Mouse (Mus musculus) hindbrain, postnatal 0 days (tissue): Measurements from ENCODE around the gene Capn9. TPM values are rescaled to one million over a fixed set of nuclear protein-coding genes. Genes with fewer than 3 reads are reported as not detected.

ENCODE experiments used
- ATAC-seq: fragments of 200-750 bp; cut with Nextera tagmentation; 2 replicates; pipeline ENCODE4 v1.8.0; 2017; ENCODE audit warnings: mild to moderate bottlenecking, moderate TSS enrichment, moderate library complexity
- DNase-seq: peaks from one replicate; pipeline ENCODE4 v3.0.0-alpha.2; 2015; ENCODE audit warnings: low spot score
- H3K27ac ChIP-seq: fragments of 300-500 bp; sonication (generic); 2 replicates; pipeline ENCODE4 v1.5.1; 2014; ENCODE audit warnings: mild to moderate bottlenecking
- H3K27me3 ChIP-seq: fragments of 300-500 bp; sonication (generic); 2 replicates; pipeline ENCODE4 v1.6.1; 2014; ENCODE audit warnings: low read length, mixed read lengths; ENCODE audit not compliant: insufficient read depth
- H3K36me3 ChIP-seq: fragments of 300-500 bp; sonication (generic); 2 replicates; pipeline ENCODE4 v1.6.1; 2014; ENCODE audit warnings: low read length, mixed read lengths; ENCODE audit not compliant: insufficient read depth
- H3K4me1 ChIP-seq: fragments of 300-500 bp; sonication (generic); 2 replicates; pipeline ENCODE4 v1.6.1; 2014; ENCODE audit warnings: antibody characterized with exemption, low read length, mixed read lengths; ENCODE audit not compliant: insufficient read depth
- H3K4me2 ChIP-seq: fragments of 300-500 bp; sonication (generic); 2 replicates; pipeline ENCODE4 v1.6.1; 2014; ENCODE audit warnings: low read depth, mild to moderate bottlenecking, low read length, moderate library complexity, mixed read lengths
- H3K4me3 ChIP-seq: fragments of 300-500 bp; sonication (generic); 2 replicates; pipeline ENCODE4 v1.5.1; 2014; ENCODE audit warnings: low read length
- H3K9ac ChIP-seq: fragments of 300-500 bp; sonication (generic); replicated peaks from 2 replicates; pipeline ENCODE4 v1.6.1; 2014; ENCODE audit warnings: mild to moderate bottlenecking, low read length, moderate library complexity, mixed read lengths
- H3K9me3 ChIP-seq: fragments of 300-500 bp; sonication (generic); 2 replicates; pipeline ENCODE4 v1.6.1; 2016; ENCODE audit warnings: low read length, mixed read lengths
- CTCF ChIP-seq: IDR thresholded peaks from 2 replicates; pipeline ENCODE4 v1.5.1; 2016; ENCODE audit warnings: antibody characterized with exemption, control low read depth, low read depth
- WGBS: fragments of 180-500 bp; shearing (Covaris S2); extraction: QIAGEN DNeasy Blood & Tissue Kit; methylation state at CpG from one replicate; pipeline ENCODE4 v1.1.7; 2014; 5-methylcytosine and 5-hydroxymethylcytosine counted together
- polyA plus RNA-seq: library from polyadenylated mRNA; unstranded; fragments of >200 nt; fragmentation: Nextera tagmentation; extraction: Ambion mirVana; gene quantifications from 2 replicates; pipeline ENCODE4 v1.2.1, GENCODE M21; 2015
- total RNA-seq: library from RNA; depleted of rRNA; stranded (reverse); fragments of >200 nt; gene quantifications from 2 replicates; pipeline ENCODE4 v1.2.3, GENCODE M21; 2014

Capn9 gene
- total and polyA plus RNA-seq, 2 experiments from 2014 or later: 0.39 TPM; not detected in 1

DNA sequence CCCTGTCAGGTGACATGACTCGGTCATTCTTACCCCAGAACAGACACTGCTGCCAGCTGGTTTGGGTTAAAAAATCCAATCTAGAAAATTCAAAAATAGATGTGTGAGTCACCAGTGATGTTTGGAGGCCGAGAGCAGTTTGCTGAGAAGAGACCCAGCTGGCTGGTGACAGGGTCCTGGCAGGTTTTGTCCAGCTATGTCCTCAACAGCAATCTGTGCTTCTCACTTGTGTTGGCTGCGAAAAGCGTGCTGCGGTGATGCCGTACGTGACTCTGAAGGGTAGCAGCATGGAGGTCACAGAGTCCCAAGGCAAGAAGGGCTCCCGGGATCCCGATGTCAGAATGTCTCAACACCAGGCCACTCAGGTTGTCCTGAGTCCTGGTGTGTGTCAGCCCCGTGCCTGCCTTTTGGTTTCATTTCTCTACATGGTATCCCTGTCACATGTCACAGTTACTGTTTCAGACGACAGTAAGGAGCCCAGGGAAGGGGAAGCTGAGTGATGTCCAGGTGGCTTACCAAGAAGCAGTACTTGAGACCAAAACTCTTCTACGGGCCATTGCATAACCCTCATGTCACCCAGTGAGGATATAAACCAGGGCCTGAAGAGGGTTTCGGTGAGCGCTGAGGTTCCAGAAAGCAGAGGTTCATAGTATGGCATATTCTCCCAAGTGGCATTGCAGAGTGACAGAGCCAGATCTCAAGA is 57.2 kb downstream of the Capn9 start:
- H3K9me3 ChIP-seq: no peaks in the 10 kb centered on the region
- DNase-seq: no peak
- no peaks in the 10 kb centered on the region for H3K27me3 ChIP-seq
- peaks cover 19% of the 10 kb centered on the region for H3K36me3 ChIP-seq
- H3K4me1 ChIP-seq: peaks cover 9% of the 10 kb centered on the region
- 86% methylated on average over 14 of the region's 14 CpGs for WGBS
- ATAC-seq: no peak
- H3K9ac ChIP-seq: no peak overlapping the region
- TF ChIP-seq CTCF: no peak
- no peak overlapping the region for H3K27ac ChIP-seq
- no peak overlapping the region for H3K4me3 ChIP-seq
- no peak overlapping the region for H3K4me2 ChIP-seq

DNA sequence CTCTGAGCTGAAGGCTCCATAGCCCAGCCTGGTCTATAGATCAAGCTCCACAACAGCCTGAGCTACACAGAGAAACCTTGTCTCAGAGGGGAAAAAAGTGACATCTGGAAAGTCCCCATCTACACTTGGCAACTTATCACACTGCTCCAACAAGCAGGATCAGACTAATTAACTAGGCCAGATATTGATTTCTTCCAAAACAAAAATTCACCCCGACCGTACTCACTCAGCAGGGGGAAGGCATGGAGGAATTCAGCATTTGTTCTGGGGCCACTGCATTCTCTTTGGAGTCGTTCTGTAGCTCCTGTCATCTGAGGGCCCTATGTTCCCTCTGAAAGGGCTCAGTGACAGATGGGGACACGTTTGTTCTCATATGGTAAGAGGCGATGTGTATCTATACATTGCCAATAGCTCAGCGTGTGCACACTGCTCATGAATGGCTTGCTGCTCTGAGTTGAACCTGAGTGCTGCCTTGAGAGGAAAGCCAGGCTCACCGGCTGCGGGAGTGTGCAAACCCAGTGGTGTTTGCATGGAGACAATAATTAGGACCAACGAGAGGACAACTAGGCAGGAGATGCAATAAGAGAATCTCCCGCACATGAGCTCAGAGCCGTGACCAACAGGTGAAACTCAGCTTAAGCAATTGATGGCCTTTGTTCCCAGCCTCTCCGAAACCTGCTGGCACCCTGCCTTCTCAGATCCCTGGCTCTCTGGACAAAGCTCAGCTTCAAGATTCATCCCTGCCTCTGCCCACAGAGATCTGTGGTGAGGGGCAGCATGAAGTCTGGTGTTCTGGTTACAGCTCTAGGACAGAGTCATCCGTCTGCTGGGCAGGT is 58.7 kb downstream of the Capn9 start:
- Histone ChIP-seq H3K4me3 (no peak overlapping the region), H3K9ac (no peak overlapping the region), H3K4me2 (no peak overlapping the region), H3K27ac (peak overlapping the region; percentile 36; the same call in 1 of the 2 replicates), H3K27me3 (no peaks in the 10 kb centered on the region), H3K4me1 (peaks cover 9% of the 10 kb centered on the region), H3K36me3 (peaks cover 32% of the 10 kb centered on the region), H3K9me3 (no peaks in the 10 kb centered on the region)
- DNase-seq (no peak), ATAC-seq (no peak)
- no peak for TF ChIP-seq CTCF
- WGBS: 44% methylated on average over 13 of the region's 13 CpGs

DNA sequence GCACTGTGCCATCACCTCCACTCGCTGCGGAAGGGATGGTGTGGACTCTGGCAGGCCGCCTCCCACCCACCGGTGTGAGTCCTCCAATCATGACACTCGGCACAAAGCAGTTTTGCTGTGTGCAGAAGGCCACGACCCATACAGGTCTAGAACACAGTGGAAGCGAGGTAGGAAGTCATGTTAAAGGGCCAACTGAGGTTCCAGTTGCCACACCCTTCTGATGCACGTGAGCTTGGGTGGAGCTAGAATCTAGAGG is 59.3 kb downstream of the Capn9 start:
- no peaks in the 10 kb centered on the region for H3K9me3 ChIP-seq
- H3K36me3 ChIP-seq: peaks cover 37% of the 10 kb centered on the region
- no peak overlapping the region for H3K9ac ChIP-seq
- peaks cover 8% of the 10 kb centered on the region for H3K4me1 ChIP-seq
- 82% methylated on average over 8 of the region's 8 CpGs for WGBS
- no peak overlapping the region for H3K4me3 ChIP-seq
- H3K27ac ChIP-seq: no peak overlapping the region; the same call in 1 of the 2 replicates
- H3K27me3 ChIP-seq: no peaks in the 10 kb centered on the region
- ATAC-seq: no peak
- TF ChIP-seq CTCF: no peak
- DNase-seq: no peak
- H3K4me2 ChIP-seq: no peak overlapping the region

DNA sequence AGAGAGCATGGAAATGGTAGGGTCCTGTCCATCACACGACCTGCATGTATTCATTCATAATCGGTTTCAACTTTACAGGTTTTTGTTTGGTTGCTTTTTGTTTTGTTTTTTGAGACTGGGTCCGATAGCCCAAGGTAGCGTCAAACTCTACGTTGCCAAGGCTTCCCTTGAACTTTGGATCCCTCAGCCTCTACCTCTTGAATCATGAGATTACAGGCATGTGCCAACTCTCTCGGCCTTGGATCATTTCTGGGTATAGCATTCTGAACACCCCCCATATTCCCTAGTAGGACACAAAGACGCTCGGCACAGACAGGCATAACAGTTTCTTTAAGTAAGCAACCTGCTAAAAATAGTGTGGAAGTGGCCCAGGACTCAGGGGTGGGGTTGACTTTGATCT is 65.7 kb downstream of the Capn9 start:
- H3K4me2 ChIP-seq: no peak overlapping the region
- H3K27me3 ChIP-seq: no peaks in the 10 kb centered on the region
- DNase-seq (no peak), ATAC-seq (no peak)
- no peak overlapping the region for H3K9ac ChIP-seq
- H3K4me3 ChIP-seq: no peak overlapping the region
- H3K9me3 ChIP-seq: no peaks in the 10 kb centered on the region
- no peak overlapping the region for H3K27ac ChIP-seq
- peaks cover 18% of the 10 kb centered on the region for H3K4me1 ChIP-seq
- H3K36me3 ChIP-seq: peaks cover 31% of the 10 kb centered on the region
- 97% methylated on average over 8 of the region's 8 CpGs for WGBS
- TF ChIP-seq CTCF: no peak

DNA sequence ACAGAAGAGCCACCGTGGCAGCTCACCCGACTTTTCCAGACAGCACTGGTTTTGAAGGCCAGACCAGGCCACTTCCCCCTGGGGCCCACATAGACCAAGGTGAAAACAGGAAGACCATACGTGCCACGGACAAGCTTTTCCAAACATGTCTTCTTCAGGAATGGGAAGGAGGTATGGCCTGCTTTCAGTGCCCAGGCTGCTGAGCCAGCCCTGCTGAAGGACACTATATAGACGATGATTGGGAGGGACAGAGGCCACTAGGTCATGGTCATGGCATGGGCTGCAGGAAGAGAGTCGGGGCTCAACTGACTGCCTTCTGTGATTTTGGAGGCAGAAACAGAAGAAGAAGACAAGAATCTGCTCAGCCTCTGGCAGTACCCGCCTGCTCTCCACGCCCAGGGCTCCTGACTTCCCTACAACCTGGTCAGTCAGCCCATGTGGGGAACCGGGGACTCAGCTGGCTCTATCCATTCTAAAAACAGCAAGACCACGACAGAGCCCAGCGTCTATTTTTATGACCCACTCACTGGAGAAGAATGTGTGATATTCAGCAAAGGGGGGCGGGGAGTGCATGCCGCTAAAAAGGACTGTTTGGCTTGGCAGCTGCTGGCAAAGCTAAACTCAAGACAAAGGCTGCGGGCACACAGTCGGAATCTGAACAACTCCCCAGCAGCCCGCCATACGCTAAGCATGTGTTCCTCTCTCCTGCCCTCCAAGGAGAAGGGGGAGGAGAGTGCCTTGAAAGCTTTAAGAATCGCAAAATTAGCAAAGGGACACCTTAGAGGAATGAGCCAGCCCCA is 67.8 kb downstream of the Capn9 start:
- DNase-seq (peak; percentile 75), ATAC-seq (peak; percentile 66)
- Histone ChIP-seq H3K9me3 (no peaks in the 10 kb centered on the region), H3K9ac (no peak overlapping the region; the same call in 1 of the 2 replicates), H3K4me3 (no peak overlapping the region), H3K27me3 (no peaks in the 10 kb centered on the region), H3K36me3 (peaks cover 12% of the 10 kb centered on the region; the same call in 1 of the 2 replicates), H3K27ac (peak overlapping the region; percentile 65), H3K4me1 (peaks cover 18% of the 10 kb centered on the region), H3K4me2 (peak overlapping the region; percentile 18; the same call in 1 of the 2 replicates)
- 33% methylated on average over 18 of the region's 18 CpGs for WGBS
- no peak for TF ChIP-seq CTCF

DNA sequence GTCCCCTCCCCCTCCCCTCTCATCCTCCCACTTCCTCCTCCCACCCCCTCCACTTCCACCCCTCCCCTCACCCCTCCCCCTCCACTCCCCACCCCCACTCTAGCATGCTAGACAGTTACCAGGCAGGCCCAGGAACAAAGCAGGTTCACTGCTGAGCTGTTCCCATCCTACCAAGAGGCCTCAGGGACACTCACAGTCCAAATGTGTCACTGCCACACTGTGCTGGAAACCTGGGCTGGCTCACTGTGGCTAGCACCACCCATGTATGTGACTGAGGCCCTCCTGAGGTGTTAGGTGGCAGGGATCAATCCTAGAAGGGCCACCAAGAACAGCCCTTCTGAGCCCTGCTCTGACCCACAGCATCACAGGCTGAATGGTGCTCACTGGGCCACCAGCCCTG is 72.4 kb downstream of the Capn9 start:
- Histone ChIP-seq H3K36me3 (peaks cover 8% of the 10 kb centered on the region; the same call in 1 of the 2 replicates), H3K27me3 (no peaks in the 10 kb centered on the region), H3K9ac (no peak overlapping the region), H3K4me2 (no peak overlapping the region), H3K9me3 (no peaks in the 10 kb centered on the region), H3K4me3 (no peak overlapping the region), H3K4me1 (peaks cover 17% of the 10 kb centered on the region), H3K27ac (no peak overlapping the region)
- ATAC-seq: no peak
- TF ChIP-seq CTCF: no peak
- no peak for DNase-seq
